Mouse (Mus musculus) MEL (cell line): ENCODE measurements at regions not wholly inside any gene's neighbourhood (a gene's known extent, or its start where the extent isn't known, plus 50 kb on each side); places are given as distances from the start of the nearest gene placed in this dataset.

Experiments
- CTCF ChIP-seq, 3 experiments: IDR thresholded peaks in 2 of 3; conservative IDR thresholded peaks in 1 of 3; 2 replicates each; pipeline ENCODE4 v1.5.1; 2011 to 2012; ENCODE audit warnings: low read length in 3 of 3, low read depth in 2 of 3, mild to moderate bottlenecking in 2 of 3, improper control_type of control experiment in 1 of 3, inconsistent platforms in 1 of 3, mixed read lengths in 1 of 3, moderate library complexity in 1 of 3; ENCODE audit not compliant: control insufficient read depth in 1 of 3, insufficient read depth in 1 of 3, poor library complexity in 1 of 3, severe bottlenecking in 1 of 3
- HCFC1 ChIP-seq: IDR thresholded peaks from 2 replicates; pipeline ENCODE4 v1.6.1; 2012; ENCODE audit warnings: low read depth, mild to moderate bottlenecking, inconsistent platforms, low read length, improper control_type of control experiment, moderate library complexity
- RCOR1 ChIP-seq: IDR thresholded peaks from 2 replicates; pipeline ENCODE4 v1.6.1; 2012; ENCODE audit warnings: low read depth, mild to moderate bottlenecking, inconsistent platforms, low read length, improper control_type of control experiment

DNA sequence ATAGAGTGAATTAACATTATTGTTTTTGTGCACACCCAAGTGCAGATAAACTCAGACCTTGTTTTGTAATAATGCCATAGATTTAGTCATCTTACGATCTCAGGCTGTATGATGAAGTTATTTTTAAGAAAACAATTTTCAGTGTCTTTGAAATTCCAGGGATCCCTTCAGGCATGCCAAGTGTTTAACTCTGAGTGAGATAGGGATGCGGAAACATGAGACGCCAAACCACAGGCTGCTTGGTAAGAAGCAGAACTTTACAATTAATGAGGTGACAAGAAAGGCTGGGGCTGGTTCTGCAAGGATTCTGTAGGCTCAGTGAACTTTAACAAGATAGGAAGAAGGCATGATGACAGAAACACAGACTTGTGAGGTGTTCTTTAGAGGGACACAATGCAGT, 292.3 kb upstream of the Alcam start:
- TF ChIP-seq CTCF (IDR thresholded peaks at IDR 0.05 in 2 of 3, conservative IDR thresholded peaks at IDR 0.05 in 1 of 3; ENCODE audit: control insufficient read depth in 1 of 3, insufficient read depth in 1 of 3, low read depth in 2 of 3, low read length in 3 of 3, poor library complexity in 1 of 3, severe bottlenecking in 1 of 3) (no peak), HCFC1 (no peak), RCOR1 (no peak)
